Comparison of ENCODE assay signal across 8 mouse cellular contexts in the genomic region with DNA sequence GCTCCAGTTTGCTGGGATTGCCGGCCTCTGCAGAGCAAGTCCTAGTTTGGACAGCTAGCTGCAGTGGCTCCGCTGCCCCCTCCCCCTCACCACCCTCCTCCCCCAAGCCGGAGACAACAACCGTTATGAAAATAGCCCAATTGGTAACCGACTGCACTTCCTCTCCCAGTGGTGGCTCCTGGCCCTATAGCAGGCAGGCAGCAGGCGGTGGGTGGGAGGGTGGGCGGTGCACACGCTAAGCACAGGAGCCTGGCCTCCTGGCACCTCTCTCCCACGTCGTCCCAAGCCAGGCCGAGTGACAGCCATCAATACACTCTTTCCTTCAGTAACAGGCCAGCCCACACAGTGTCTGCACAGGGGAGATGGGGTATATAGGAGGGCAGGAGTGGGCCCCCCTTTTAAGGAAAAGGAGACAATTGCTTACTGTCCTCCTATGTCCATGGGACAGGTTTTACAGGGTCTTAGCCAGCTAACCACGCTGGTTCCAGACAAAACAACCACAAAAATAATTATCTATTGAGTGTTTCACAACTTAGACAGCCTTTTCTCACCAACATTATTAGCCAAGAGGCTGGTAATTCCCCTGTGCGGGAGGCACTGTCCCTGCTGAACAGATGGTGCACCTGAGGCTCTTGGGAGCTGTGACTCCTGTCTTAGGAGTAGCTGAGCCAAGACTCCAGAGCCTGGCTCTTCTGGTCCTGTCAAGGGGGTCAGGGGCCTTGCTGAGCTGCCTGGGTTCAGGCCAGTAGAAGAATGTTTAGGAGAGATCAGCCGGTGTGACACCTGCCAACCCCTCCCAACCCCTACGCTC. TPM values are rescaled to one million over a fixed set of nuclear protein-coding genes. Genes with fewer than 3 reads are reported as not detected.
DNase-seq lines count a peak whose midpoint lies in the region; ATAC-seq and TF ChIP-seq lines count a peak whose summit lies in the region.

No protein-coding gene starts in this region.

- H3K36me3 ChIP-seq in embryonic facial prominence, embryonic 11.5 days (replicated peaks; ENCODE audit: control insufficient read depth, insufficient read depth, low read depth, low read length), result no peaks in the 10 kb centered on the region
- no peaks in the 10 kb centered on the region for H3K36me3 ChIP-seq in heart, embryonic 15.5 days
- no peaks in the 10 kb centered on the region for H3K36me3 ChIP-seq in stomach, postnatal 0 days (ENCODE audit: control insufficient read depth, insufficient read depth, low read length)

- no peak for TF ChIP-seq CTCF in stomach, postnatal 0 days (IDR thresholded peaks at IDR 0.05; ENCODE audit: low read depth)

- peak overlapping the region; percentile 39; the same call in 1 of the 2 replicates for H3K27ac ChIP-seq in embryonic facial prominence, embryonic 11.5 days (replicated peaks; ENCODE audit: low read depth, low read length)
- H3K27ac ChIP-seq in heart, embryonic 15.5 days, result peak overlapping the region; percentile 98
- H3K27ac ChIP-seq in stomach, postnatal 0 days (replicated peaks), result peak overlapping the region; percentile 81

- no peak overlapping the region for H3K4me3 ChIP-seq in embryonic facial prominence, embryonic 11.5 days (ENCODE audit: low read depth, low read length)
- H3K4me3 ChIP-seq in heart, embryonic 15.5 days, result peak overlapping the region; percentile 52
- peak overlapping the region; percentile 30 for H3K4me3 ChIP-seq in stomach, postnatal 0 days (ENCODE audit: low read depth, low read length)

- peak overlapping the region; percentile 41; the same call in 1 of the 2 replicates for H3K9ac ChIP-seq in embryonic facial prominence, embryonic 11.5 days (replicated peaks; ENCODE audit: low read length)
- peak overlapping the region; percentile 59 for H3K9ac ChIP-seq in heart, embryonic 15.5 days
- H3K9ac ChIP-seq in stomach, postnatal 0 days (ENCODE audit: low read length), result peak overlapping the region; percentile 58

- no peaks in the 10 kb centered on the region for H3K9me3 ChIP-seq in embryonic facial prominence, embryonic 11.5 days (replicated peaks; ENCODE audit: control insufficient read depth, low read length)
- H3K9me3 ChIP-seq in heart, embryonic 15.5 days (replicated peaks), result no peaks in the 10 kb centered on the region
- H3K9me3 ChIP-seq in stomach, postnatal 0 days (ENCODE audit: control insufficient read depth, low read length), result no peaks in the 10 kb centered on the region

- no peak for TF ChIP-seq EP300 in stomach, postnatal 0 days (optimal IDR thresholded peaks at IDR 0.05)

- H3K27me3 ChIP-seq in embryonic facial prominence, embryonic 11.5 days (ENCODE audit: control insufficient read depth, insufficient read depth, low read length), result no peaks in the 10 kb centered on the region
- no peaks in the 10 kb centered on the region for H3K27me3 ChIP-seq in heart, embryonic 15.5 days
- no peaks in the 10 kb centered on the region for H3K27me3 ChIP-seq in stomach, postnatal 0 days (ENCODE audit: control insufficient read depth, insufficient read depth, low read length)

- ATAC-seq in embryonic facial prominence, embryonic 11.5 days (replicated peaks; ENCODE audit: insufficient number of reproducible peaks, low FRiP score, low TSS enrichment, low read depth), result peak; percentile 30
- peak; percentile 77 for ATAC-seq in heart, embryonic 15.5 days (replicated peaks; ENCODE audit: insufficient number of reproducible peaks, insufficient read depth, low FRiP score, low read depth)
- ATAC-seq in megakaryocyte progenitor cell, adult 5-6 weeks (replicated peaks; ENCODE audit: poor library complexity), result peak; percentile 69
- ATAC-seq in stomach, postnatal 0 days (ENCODE audit: low FRiP score, low TSS enrichment), result peak; percentile 38

- H3K4me1 ChIP-seq in embryonic facial prominence, embryonic 11.5 days (ENCODE audit: control insufficient read depth, insufficient read depth, low read length), result peaks cover 9% of the 10 kb centered on the region
- peaks cover 88% of the 10 kb centered on the region for H3K4me1 ChIP-seq in heart, embryonic 15.5 days (replicated peaks)
- peaks cover 23% of the 10 kb centered on the region for H3K4me1 ChIP-seq in stomach, postnatal 0 days (replicated peaks; ENCODE audit: control insufficient read depth, insufficient read depth)

- H3K4me2 ChIP-seq in embryonic facial prominence, embryonic 11.5 days (ENCODE audit: low read depth, low read length), result peak overlapping the region; percentile 11
- H3K4me2 ChIP-seq in heart, embryonic 15.5 days, result peak overlapping the region; percentile 63
- peak overlapping the region; percentile 55 for H3K4me2 ChIP-seq in stomach, postnatal 0 days (replicated peaks; ENCODE audit: low read depth)

- 17% methylated on average over 15 of the region's 15 CpGs for WGBS in embryonic facial prominence, embryonic 11.5 days
- 11% methylated on average over 15 of the region's 15 CpGs for WGBS in heart, embryonic 15.5 days
- 14% methylated on average over 15 of the region's 15 CpGs for WGBS in stomach, postnatal 0 days

- DNase-seq in ovary, postnatal 36 days (ENCODE audit: low spot score), result peak; percentile 33
- no peak for DNase-seq in ovary, postnatal 10 days (ENCODE audit: low spot score)
- DNase-seq in embryonic facial prominence, embryonic 11.5 days (ENCODE audit: low spot score), result peak; percentile 69
- DNase-seq in kidney, postnatal 36 days, result peak; percentile 60 to 67
- DNase-seq in stomach, postnatal 0 days (ENCODE audit: low spot score), result peak; percentile 45
- no peak for DNase-seq in adrenal gland, postnatal 4 days (ENCODE audit: low spot score in 2 of 2)

RNA-seq across cellular contexts. Expression of a gene that starts 5.0 kb away (rescaled TPM):
- polyA plus RNA-seq in embryonic facial prominence, embryonic 11.5 days (2014; fragmentation: Nextera tagmentation; extraction: Ambion mirVana), result 0.28 TPM in 1 of 2 replicates, not detected in the other
- polyA plus RNA-seq in heart, embryonic 15.5 days (2015; fragmentation: Nextera tagmentation; extraction: Ambion mirVana), result 1.7 and 2.2 TPM in 2 replicates
- not detected in 2 replicates for total RNA-seq in megakaryocyte progenitor cell, adult 5-6 weeks (2015)
- 0.21 and 0.95 TPM in 2 replicates for total RNA-seq in megakaryocyte progenitor cell, adult 5-6 weeks (2017)
- polyA plus RNA-seq in stomach, postnatal 0 days (2015; fragmentation: Nextera tagmentation; extraction: Ambion mirVana), result 0.13 and 0.15 TPM in 2 replicates
- total RNA-seq in adrenal gland, postnatal 4 days (2021), result not detected

RNA-seq across cellular contexts. Expression of a gene that starts 18.4 kb away (rescaled TPM):
- 1,845 and 1,892 TPM in 2 replicates for polyA plus RNA-seq in embryonic facial prominence, embryonic 11.5 days (2014; fragmentation: Nextera tagmentation; extraction: Ambion mirVana)
- polyA plus RNA-seq in heart, embryonic 15.5 days (2015; fragmentation: Nextera tagmentation; extraction: Ambion mirVana), result 293 and 372 TPM in 2 replicates
- total RNA-seq in megakaryocyte progenitor cell, adult 5-6 weeks (2015), result 0.32 and 0.86 TPM in 2 replicates
- 0.12 and 0.30 TPM in 2 replicates for total RNA-seq in megakaryocyte progenitor cell, adult 5-6 weeks (2017)
- 157 and 170 TPM in 2 replicates for polyA plus RNA-seq in stomach, postnatal 0 days (2015; fragmentation: Nextera tagmentation; extraction: Ambion mirVana)
- 100 to 1,000 TPM in 1 of 2 experiments, 10 to 100 TPM in 1; 79.3 to 138 TPM for total RNA-seq in adrenal gland, postnatal 4 days (2021)

RNA-seq across cellular contexts. Expression of a gene that starts 23.4 kb away (rescaled TPM):
- polyA plus RNA-seq in embryonic facial prominence, embryonic 11.5 days (2014; fragmentation: Nextera tagmentation; extraction: Ambion mirVana), result 0.20 and 0.34 TPM in 2 replicates
- not detected in 2 replicates for polyA plus RNA-seq in heart, embryonic 15.5 days (2015; fragmentation: Nextera tagmentation; extraction: Ambion mirVana)
- total RNA-seq in megakaryocyte progenitor cell, adult 5-6 weeks (2015), result 0.17 TPM in 2 replicates
- 0.17 TPM in 1 of 2 replicates, not detected in the other for total RNA-seq in megakaryocyte progenitor cell, adult 5-6 weeks (2017)
- polyA plus RNA-seq in stomach, postnatal 0 days (2015; fragmentation: Nextera tagmentation; extraction: Ambion mirVana), result 0.08 and 0.16 TPM in 2 replicates
- total RNA-seq in adrenal gland, postnatal 4 days (2021), result under 1 TPM; 0.34 to 0.42 TPM

RNA-seq across cellular contexts. Expression of a gene that starts 25.2 kb away (rescaled TPM):
- polyA plus RNA-seq in embryonic facial prominence, embryonic 11.5 days (2014; fragmentation: Nextera tagmentation; extraction: Ambion mirVana), result 28.6 and 30.1 TPM in 2 replicates
- 26.6 and 48.2 TPM in 2 replicates for polyA plus RNA-seq in heart, embryonic 15.5 days (2015; fragmentation: Nextera tagmentation; extraction: Ambion mirVana)
- 111 and 112 TPM in 2 replicates for total RNA-seq in megakaryocyte progenitor cell, adult 5-6 weeks (2015)
- total RNA-seq in megakaryocyte progenitor cell, adult 5-6 weeks (2017), result 76.3 and 94.7 TPM in 2 replicates
- 18.6 and 23.2 TPM in 2 replicates for polyA plus RNA-seq in stomach, postnatal 0 days (2015; fragmentation: Nextera tagmentation; extraction: Ambion mirVana)
- 10 to 100 TPM; 91.3 to 98.4 TPM for total RNA-seq in adrenal gland, postnatal 4 days (2021)

Comparison
In these comparisons a context has a peak if more than half of its experiments do, and no peak if none do; other contexts are left out.
1. DNase-seq: peak in ovary, postnatal 36 days (single experiment), embryonic facial prominence, embryonic 11.5 days (single experiment), kidney, postnatal 36 days (2 of 2) and stomach, postnatal 0 days (single experiment); none in ovary, postnatal 10 days (single experiment) and adrenal gland, postnatal 4 days (0 of 2).
2. H3K27ac ChIP-seq: peak in every context shown above with its lines; median percentile 98 in heart, embryonic 15.5 days; 81 in stomach, postnatal 0 days; 39 in embryonic facial prominence, embryonic 11.5 days.
3. H3K4me2 ChIP-seq: peak in every context shown above with its lines; median percentile 63 in heart, embryonic 15.5 days; 55 in stomach, postnatal 0 days; 11 in embryonic facial prominence, embryonic 11.5 days.
4. Peak in every context shown above with its lines, with median percentiles within 50 percentile points of each other: ATAC-seq and H3K9ac ChIP-seq.